Mouse (Mus musculus): Measurements from ENCODE around the gene Hoxb4. TPM values are rescaled to one million over a fixed set of nuclear protein-coding genes. Genes with fewer than 3 reads are reported as not detected.

The Hoxb4 gene
- polyA plus RNA-seq, 1 experiment, result 19.5 TPM

- DNase-seq (ENCODE audit: low read depth), result no peak
These were observed 19.0 kb upstream of the Hoxb4 start for GRCm38 (mm10) chr11:96298895-96299667.

- DNase-seq (ENCODE audit: low read depth), result no peak
These were observed 18.3 kb upstream of the Hoxb4 start for GRCm38 (mm10) chr11:96299781-96300180.

- no peak for DNase-seq (ENCODE audit: low read depth)
These were observed 17.6 kb upstream of the Hoxb4 start for GRCm38 (mm10) chr11:96300354-96301063.

- DNase-seq (ENCODE audit: low read depth), result no peak
These were observed 17.0 kb upstream of the Hoxb4 start for GRCm38 (mm10) chr11:96301064-96301431.

- no peak for DNase-seq (ENCODE audit: low read depth)
These were observed 16.2 kb upstream of the Hoxb4 start for GRCm38 (mm10) chr11:96301837-96302236.

- no peak for DNase-seq (ENCODE audit: low read depth)
These were observed 15.5 kb upstream of the Hoxb4 start for GRCm38 (mm10) chr11:96302381-96303150.

GRCm38 (mm10) chr11:96303151-96304099 is 14.6 kb upstream of the Hoxb4 start, which contains the start of gene Hoxb5:
TSS of gene Hoxb5 (plus strand) at chr11:96303336.
- no peak for DNase-seq (ENCODE audit: low read depth)

GRCm38 (mm10) chr11:96304381-96305195 is 13.5 kb upstream of the Hoxb4 start:
- DNase-seq (ENCODE audit: low read depth), result no peak

- no peak for DNase-seq (ENCODE audit: low read depth)
These were observed 12.4 kb upstream of the Hoxb4 start for GRCm38 (mm10) chr11:96305505-96306182.

GRCm38 (mm10) chr11:96306183-96306907 is 11.7 kb upstream of the Hoxb4 start:
- DNase-seq (ENCODE audit: low read depth), result no peak

GRCm38 (mm10) chr11:96306908-96307269 is 11.2 kb upstream of the Hoxb4 start:
- DNase-seq (ENCODE audit: low read depth), result no peak

GRCm38 (mm10) chr11:96308763-96309162 is 9.3 kb upstream of the Hoxb4 start:
- DNase-seq (ENCODE audit: low read depth), result no peak

- no peak for DNase-seq (ENCODE audit: low read depth)
These were observed 8.8 kb upstream of the Hoxb4 start for GRCm38 (mm10) chr11:96309288-96309687.

GRCm38 (mm10) chr11:96310183-96310938 is 7.7 kb upstream of the Hoxb4 start:
- no peak for DNase-seq (ENCODE audit: low read depth)

- no peak for DNase-seq (ENCODE audit: low read depth)
These were observed 7.0 kb upstream of the Hoxb4 start for GRCm38 (mm10) chr11:96311097-96311496.

- DNase-seq (ENCODE audit: low read depth), result no peak
These were observed 6.3 kb upstream of the Hoxb4 start for GRCm38 (mm10) chr11:96311520-96312417.

GRCm38 (mm10) chr11:96313134-96313533 is 4.9 kb upstream of the Hoxb4 start:
- DNase-seq (ENCODE audit: low read depth), result no peak
